Comparison of ENCODE assay signal across 8 mouse cellular contexts in the genomic region with DNA sequence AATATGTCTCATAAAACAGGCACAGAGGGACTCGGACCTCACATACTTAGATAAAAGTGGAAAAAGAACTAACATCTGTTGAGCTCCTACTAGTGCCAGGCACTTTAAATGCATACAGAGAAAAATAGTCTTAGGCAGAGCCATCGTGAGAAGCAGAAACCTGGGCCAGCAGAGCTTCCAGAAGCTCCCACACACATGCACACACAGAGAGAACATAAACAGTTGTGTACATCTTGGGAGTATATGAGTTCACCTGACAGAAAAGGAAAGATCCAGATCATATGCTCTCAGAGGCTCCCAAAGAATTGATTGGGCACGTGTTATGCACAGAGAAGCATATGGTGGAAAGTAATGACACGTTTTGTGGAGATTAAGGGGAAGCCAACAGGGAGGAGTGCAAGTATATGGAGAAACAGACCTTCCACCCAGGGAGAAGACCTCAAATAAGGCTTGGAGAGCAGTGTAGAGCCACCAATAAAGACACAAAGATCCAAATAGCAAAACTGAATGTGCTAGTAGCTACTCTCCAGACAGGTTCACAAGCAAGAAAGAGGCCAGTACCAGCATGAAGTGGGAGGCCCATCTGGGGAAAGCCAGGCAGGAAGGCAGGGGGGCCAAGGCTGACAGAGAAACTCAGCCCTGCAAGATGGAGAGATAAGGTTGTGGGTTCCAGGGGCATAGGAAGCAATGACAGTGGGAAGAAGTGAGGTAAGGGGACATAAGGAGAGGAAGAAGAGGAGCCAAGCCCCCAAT. TPM values are rescaled to one million over a fixed set of nuclear protein-coding genes. Genes with fewer than 3 reads are reported as not detected.
DNase-seq lines count a peak whose midpoint lies in the region; ATAC-seq and TF ChIP-seq lines count a peak whose summit lies in the region.

No protein-coding gene starts in this region.

- H3K27me3 ChIP-seq in lung, embryonic 14.5 days (ENCODE audit: insufficient read depth, low read length): 0 out of 2 replicates have a peak, but pooled peaks cover 5% of the 10 kb centered on the region
- no peaks in the 10 kb centered on the region for H3K27me3 ChIP-seq in forebrain, embryonic 16.5 days (replicated peaks; ENCODE audit: control insufficient read depth, insufficient read depth, low read length)
- H3K27me3 ChIP-seq in stomach, embryonic 15.5 days (replicated peaks): no peaks in the 10 kb centered on the region

- no peaks in the 10 kb centered on the region for H3K36me3 ChIP-seq in lung, embryonic 14.5 days (ENCODE audit: insufficient read depth)
- no peaks in the 10 kb centered on the region for H3K36me3 ChIP-seq in forebrain, embryonic 16.5 days (ENCODE audit: control insufficient read depth, insufficient read depth)
- no peaks in the 10 kb centered on the region for H3K36me3 ChIP-seq in stomach, embryonic 15.5 days

- 26% methylated on average over 4 of the region's 4 CpGs for WGBS in lung, embryonic 14.5 days
- 41% methylated on average over 4 of the region's 4 CpGs for WGBS in forebrain, embryonic 16.5 days
- 28% methylated on average over 4 of the region's 4 CpGs for WGBS in stomach, embryonic 15.5 days

- peak; percentile 24 for DNase-seq in lung, embryonic 14.5 days
- no peak for DNase-seq in lung, postnatal 14 days
- peak; percentile 76 for DNase-seq in liver
- DNase-seq in adrenal gland, postnatal 4 days (ENCODE audit: low spot score in 2 of 2): no peak
- DNase-seq in urinary bladder, postnatal 10 days (ENCODE audit: low spot score): no peak

- H3K9ac ChIP-seq in lung, embryonic 14.5 days: no peak overlapping the region; the same call in 1 of the 2 replicates
- H3K9ac ChIP-seq in forebrain, embryonic 16.5 days (replicated peaks; ENCODE audit: low read depth, low read length): no peak overlapping the region
- H3K9ac ChIP-seq in stomach, embryonic 15.5 days: no peak overlapping the region

- TF ChIP-seq POLR2A in bone marrow macrophage, adult 2 months (IDR thresholded peaks at IDR 0.05; ENCODE audit: borderline replicate concordance, low read depth, low read length): no peak

- no peak for TF ChIP-seq CTCF in lung, embryonic 14.5 days (IDR thresholded peaks at IDR 0.05; ENCODE audit: low read depth)
- no peak for TF ChIP-seq CTCF in bone marrow macrophage, adult 2 months (IDR thresholded peaks at IDR 0.05; ENCODE audit: low read depth, low read length)

- H3K9me3 ChIP-seq in lung, embryonic 14.5 days (ENCODE audit: low read depth, low read length): no peaks in the 10 kb centered on the region
- no peaks in the 10 kb centered on the region for H3K9me3 ChIP-seq in forebrain, embryonic 16.5 days (ENCODE audit: control insufficient read depth, low read length)
- H3K9me3 ChIP-seq in stomach, embryonic 15.5 days: no peaks in the 10 kb centered on the region

- H3K27ac ChIP-seq in lung, embryonic 14.5 days (ENCODE audit: low read depth): no peak overlapping the region
- peak overlapping the region; percentile 62 for H3K27ac ChIP-seq in bone marrow macrophage, adult 2 months (ENCODE audit: insufficient read depth, low read depth, low read length)
- H3K27ac ChIP-seq in forebrain, embryonic 16.5 days (ENCODE audit: low read length): no peak overlapping the region
- no peak overlapping the region for H3K27ac ChIP-seq in stomach, embryonic 15.5 days

- peak overlapping the region; percentile 74 for H3K4me2 ChIP-seq in lung, embryonic 14.5 days
- peak overlapping the region; percentile 87 for H3K4me2 ChIP-seq in forebrain, embryonic 16.5 days (ENCODE audit: low read length)
- H3K4me2 ChIP-seq in stomach, embryonic 15.5 days: peak overlapping the region; percentile 76

- peaks cover 3% of the 10 kb centered on the region; the same call in 1 of the 2 replicates for H3K4me1 ChIP-seq in lung, embryonic 14.5 days (ENCODE audit: insufficient read depth)
- peaks cover 22% of the 10 kb centered on the region for H3K4me1 ChIP-seq in bone marrow macrophage, adult 2 months (ENCODE audit: control insufficient read depth, insufficient read depth, low read length)
- peaks cover 19% of the 10 kb centered on the region for H3K4me1 ChIP-seq in forebrain, embryonic 16.5 days (replicated peaks; ENCODE audit: control insufficient read depth, insufficient read depth, low read length)
- H3K4me1 ChIP-seq in stomach, embryonic 15.5 days: no peaks in the 10 kb centered on the region

- H3K4me3 ChIP-seq in lung, embryonic 14.5 days (ENCODE audit: low read depth, low read length): peak overlapping the region; percentile 73
- H3K4me3 ChIP-seq in bone marrow macrophage, adult 2 months (ENCODE audit: insufficient read depth, low read length): peak overlapping the region; percentile 86
- no peak overlapping the region for H3K4me3 ChIP-seq in forebrain, embryonic 16.5 days (replicated peaks; ENCODE audit: low read length)
- peak overlapping the region; percentile 77 for H3K4me3 ChIP-seq in stomach, embryonic 15.5 days (replicated peaks)

- no peak for ATAC-seq in lung, embryonic 14.5 days (ENCODE audit: insufficient read depth)
- ATAC-seq in forebrain, embryonic 16.5 days: no peak
- ATAC-seq in stomach, embryonic 15.5 days (ENCODE audit: insufficient read depth, low FRiP score, low read depth): no peak

RNA-seq across cellular contexts. Expression of a gene that starts 2.6 kb away (rescaled TPM):
- 3.7 and 5.6 TPM in 2 replicates for polyA plus RNA-seq in lung, embryonic 14.5 days (2014; fragmentation: Nextera tagmentation; extraction: Ambion mirVana)
- polyA plus RNA-seq in bone marrow macrophage, adult 2 months (2012; ENCODE audit: insufficient read depth, insufficient read length, missing spikeins): 34.7 and 37.3 TPM in 2 replicates
- polyA plus RNA-seq in forebrain, embryonic 16.5 days (2015; fragmentation: Nextera tagmentation; extraction: Ambion mirVana): 1.5 and 1.6 TPM in 2 replicates
- 12.2 and 14.9 TPM in 2 replicates for polyA plus RNA-seq in stomach, embryonic 15.5 days (2015; fragmentation: Nextera tagmentation; extraction: Ambion mirVana)
- 10 to 100 TPM; 27.7 to 29.4 TPM for total RNA-seq in adrenal gland, postnatal 4 days (2021)

Comparison
In these comparisons a context has a peak if more than half of its experiments do, and no peak if none do; other contexts are left out.
1. DNase-seq: peak in lung, embryonic 14.5 days (single experiment) and liver (single experiment); none in lung, postnatal 14 days (single experiment), adrenal gland, postnatal 4 days (0 of 2) and urinary bladder, postnatal 10 days (single experiment).
2. Peak in every context shown above with its lines, with median percentiles within 50 percentile points of each other: H3K4me2 ChIP-seq.